8 mouse cellular contexts compared by ENCODE assay signal in genomic region chr2:110017616-110018505, GRCm38 (mm10). TPM values are rescaled to one million over a fixed set of nuclear protein-coding genes. Genes with fewer than 3 reads are reported as not detected.
DNase-seq lines count a peak whose midpoint lies in the region; ATAC-seq and TF ChIP-seq lines count a peak whose summit lies in the region.

TSS of gene Ccdc34 (plus strand) at chr2:110017817.

- H3K4me3 ChIP-seq in bone marrow macrophage, adult 2 months (ENCODE audit: insufficient read depth, low read length) = peak within 1 kb of the TSS; percentile 92
- H3K4me3 ChIP-seq in embryonic fibroblast, embryonic 13.5 days (ENCODE audit: insufficient read depth, low read length) = peak within 1 kb of the TSS; percentile 89
- peak within 1 kb of the TSS; percentile 87 for H3K4me3 ChIP-seq in heart, embryonic 11.5 days (ENCODE audit: low read depth, low read length)
- H3K4me3 ChIP-seq in kidney, embryonic 16.5 days (ENCODE audit: low read length) = peak within 1 kb of the TSS; percentile 74
- peak within 1 kb of the TSS; percentile 78 for H3K4me3 ChIP-seq in liver, adult 2 months (ENCODE audit: insufficient read depth, low read depth, low read length)
- H3K4me3 ChIP-seq in myocyte = peak within 1 kb of the TSS; percentile 60

- DNase-seq in A20 (ENCODE audit: low read depth, low spot score) = peak; percentile 94
- DNase-seq in liver, adult 2 months (ENCODE audit: extremely low read depth, low read depth, low spot score) = peak; percentile 81
- peak; percentile 91 for DNase-seq in splenic B cell, adult 2 months (ENCODE audit: low read depth, low spot score)

- no peak for TF ChIP-seq POLR2A in bone marrow macrophage, adult 2 months (IDR thresholded peaks at IDR 0.05; ENCODE audit: borderline replicate concordance, low read depth, low read length)
- TF ChIP-seq POLR2A in embryonic fibroblast, embryonic 13.5 days (IDR thresholded peaks at IDR 0.05; ENCODE audit: low read depth, low read length) = peak; percentile 52
- no peak for TF ChIP-seq POLR2A in liver, adult 2 months (IDR thresholded peaks at IDR 0.05; ENCODE audit: extremely low read depth, insufficient read depth, low read length)
- TF ChIP-seq POLR2A in myocyte (IDR thresholded peaks at IDR 0.05; ENCODE audit: insufficient read length, low read depth) = peak; percentile 67

- H3K9ac ChIP-seq in heart, embryonic 11.5 days (ENCODE audit: low read depth, low read length) = peak within 1 kb of the TSS; percentile 92
- peak within 1 kb of the TSS; percentile 93 for H3K9ac ChIP-seq in kidney, embryonic 16.5 days (replicated peaks; ENCODE audit: low read length)
- peak within 1 kb of the TSS; percentile 74 for H3K9ac ChIP-seq in liver, adult 2 months (ENCODE audit: low read depth, low read length)

- peak; percentile 99 for ATAC-seq in heart, embryonic 11.5 days (replicated peaks; ENCODE audit: insufficient number of reproducible peaks, low FRiP score, low TSS enrichment)
- peak; percentile 99 for ATAC-seq in kidney, embryonic 16.5 days (ENCODE audit: low FRiP score, low TSS enrichment)

- H3K9me3 ChIP-seq in heart, embryonic 11.5 days (replicated peaks; ENCODE audit: control insufficient read depth, low read length) = no peaks in the 10 kb centered on the region
- no peaks in the 10 kb centered on the region for H3K9me3 ChIP-seq in kidney, embryonic 16.5 days (ENCODE audit: low read length)

- H3K4me2 ChIP-seq in heart, embryonic 11.5 days = peak within 1 kb of the TSS; percentile 87
- H3K4me2 ChIP-seq in kidney, embryonic 16.5 days (replicated peaks; ENCODE audit: low read depth, low read length) = peak within 1 kb of the TSS; percentile 68
- H3K4me2 ChIP-seq in myocyte (ENCODE audit: low read depth) = peak within 1 kb of the TSS; percentile 99

- WGBS in heart, embryonic 11.5 days (ENCODE audit: insufficient replicate concordance) = under 1% methylated on average over 55 of the region's 55 CpGs
- WGBS in kidney, embryonic 16.5 days = 0% methylated on average over 55 of the region's 55 CpGs
- under 1% methylated on average over 55 of the region's 55 CpGs for WGBS in liver, adult 2 months

- H3K36me3 ChIP-seq in heart, embryonic 11.5 days (ENCODE audit: control insufficient read depth, insufficient read depth, low read length) = 0 out of 2 replicates have a peak, but pooled peaks cover 5% of the 10 kb centered on the region
- H3K36me3 ChIP-seq in kidney, embryonic 16.5 days (ENCODE audit: insufficient read depth, low read length) = peaks cover 12% of the 10 kb centered on the region; the same call in 1 of the 2 replicates
- no peaks in the 10 kb centered on the region; the same call in 1 of the 2 replicates for H3K36me3 ChIP-seq in liver, adult 2 months (ENCODE audit: control insufficient read depth, insufficient read depth, low read length)
- H3K36me3 ChIP-seq in myocyte (ENCODE audit: control insufficient read depth, insufficient read depth) = no peaks in the 10 kb centered on the region
- no peaks in the 10 kb centered on the region for H3K36me3 ChIP-seq in splenic B cell, adult 2 months (ENCODE audit: control insufficient read depth, insufficient read depth, low read length, poor library complexity, severe bottlenecking)

- peak within 1 kb of the TSS; percentile 28 for H3ac ChIP-seq in myocyte (ENCODE audit: control insufficient read depth, insufficient read length)

- peaks cover 8% of the 10 kb centered on the region for H3K4me1 ChIP-seq in bone marrow macrophage, adult 2 months (ENCODE audit: control insufficient read depth, insufficient read depth, low read length)
- H3K4me1 ChIP-seq in embryonic fibroblast, embryonic 13.5 days (ENCODE audit: control insufficient read depth, insufficient read depth, low read length) = peaks cover 2% of the 10 kb centered on the region; the same call in 1 of the 2 replicates
- H3K4me1 ChIP-seq in heart, embryonic 11.5 days (ENCODE audit: control insufficient read depth, insufficient read depth, low read length) = peaks cover 10% of the 10 kb centered on the region
- H3K4me1 ChIP-seq in kidney, embryonic 16.5 days (ENCODE audit: insufficient read depth, low read length) = peaks cover 27% of the 10 kb centered on the region
- peaks cover 3% of the 10 kb centered on the region; the same call in 1 of the 2 replicates for H3K4me1 ChIP-seq in liver, adult 2 months (ENCODE audit: control insufficient read depth, insufficient read depth, low read length)

- peak within 1 kb of the TSS; percentile 30 for H3K27ac ChIP-seq in bone marrow macrophage, adult 2 months (ENCODE audit: insufficient read depth, low read depth, low read length)
- H3K27ac ChIP-seq in embryonic fibroblast, embryonic 13.5 days (ENCODE audit: insufficient read depth, low read length) = peak within 1 kb of the TSS; percentile 38; the same call in 1 of the 2 replicates
- H3K27ac ChIP-seq in heart, embryonic 11.5 days (ENCODE audit: low read depth, low read length) = peak within 1 kb of the TSS; percentile 82
- H3K27ac ChIP-seq in kidney, embryonic 16.5 days (ENCODE audit: low read length) = peak within 1 kb of the TSS; percentile 91
- H3K27ac ChIP-seq in liver, adult 2 months (replicated peaks; ENCODE audit: insufficient read depth, low read depth, low read length) = no peak within 1 kb of the TSS

- TF ChIP-seq CTCF in bone marrow macrophage, adult 2 months (IDR thresholded peaks at IDR 0.05; ENCODE audit: low read depth, low read length) = no peak
- TF ChIP-seq CTCF in embryonic fibroblast, embryonic 13.5 days (IDR thresholded peaks at IDR 0.05; ENCODE audit: borderline replicate concordance, insufficient read depth, low read length) = no peak
- TF ChIP-seq CTCF in liver, adult 2 months (IDR thresholded peaks at IDR 0.05; ENCODE audit: low read depth, low read length) = no peak

- H3K27me3 ChIP-seq in heart, embryonic 11.5 days (ENCODE audit: control insufficient read depth, insufficient read depth, low read length) = no peaks in the 10 kb centered on the region
- no peaks in the 10 kb centered on the region for H3K27me3 ChIP-seq in kidney, embryonic 16.5 days (ENCODE audit: insufficient read depth, low read length)
- no peaks in the 10 kb centered on the region for H3K27me3 ChIP-seq in liver, adult 2 months (ENCODE audit: control insufficient read depth, insufficient read depth, low read length)
- no peaks in the 10 kb centered on the region for H3K27me3 ChIP-seq in myocyte (ENCODE audit: control insufficient read depth, insufficient read depth, insufficient read length)
- H3K27me3 ChIP-seq in splenic B cell, adult 2 months (ENCODE audit: control insufficient read depth, insufficient read depth, low read length, poor library complexity, severe bottlenecking) = no peaks in the 10 kb centered on the region

- H3K79me2 ChIP-seq in liver, adult 2 months (ENCODE audit: control insufficient read depth, insufficient read depth, low read length) = no peaks in the 10 kb centered on the region
- H3K79me2 ChIP-seq in myocyte (ENCODE audit: control insufficient read depth, insufficient read depth) = peaks cover 30% of the 10 kb centered on the region

TF ChIP-seq in myocyte, 11 proteins besides CTCF, POLR2A, EP300 and RAD21:
- TF ChIP-seq E2F4 (IDR thresholded peaks at IDR 0.05; ENCODE audit: insufficient read depth) (peak; percentile 86), TCF3 (IDR thresholded peaks at IDR 0.05; ENCODE audit: insufficient read length, low read depth) (no peak)

RNA-seq across cellular contexts. Expression of gene Ccdc34, which starts in this region (rescaled TPM):
- 22.2 and 35.5 TPM in 2 replicates for polyA plus RNA-seq in bone marrow macrophage, adult 2 months (2012; ENCODE audit: insufficient read depth, insufficient read length, missing spikeins)
- 27.5 and 33.1 TPM in 2 replicates for polyA plus RNA-seq in embryonic fibroblast, embryonic 13.5 days (2011; ENCODE audit: insufficient read length, low read depth, missing spikeins)
- polyA plus RNA-seq in heart, embryonic 11.5 days (2014; fragmentation: Nextera tagmentation; extraction: Ambion mirVana) = 27.4 and 31.3 TPM in 2 replicates
- polyA plus RNA-seq in kidney, embryonic 16.5 days (2015; fragmentation: Nextera tagmentation; extraction: Ambion mirVana) = 39.5 and 44.9 TPM in 2 replicates
- 1.1 and 1.4 TPM in 2 replicates for total RNA-seq in liver, adult 2 months (2014; rRNA removed)
- polyA plus RNA-seq in liver, adult 2 months (2012; rRNA removed) = 0.61 and 0.66 TPM in 2 replicates
- 11.0 TPM for polyA plus RNA-seq in myocyte (2012; fragmentation: generic; extraction: Trizol)

Comparison
In these comparisons a context has a peak if more than half of its experiments do, and no peak if none do; other contexts are left out.
1. POLR2A ChIP-seq: peak in embryonic fibroblast, embryonic 13.5 days (single experiment) and myocyte (single experiment); none in bone marrow macrophage, adult 2 months (single experiment) and liver, adult 2 months (single experiment).
2. Peak in every context shown above with its lines, with median percentiles within 50 percentile points of each other: DNase-seq, H3K4me3 ChIP-seq, H3K4me2 ChIP-seq and H3K9ac ChIP-seq.